Mouse (Mus musculus) mesoderm, embryonic 11.5 days (tissue): ENCODE data around the gene Mdga1.
"Not testable (repeated sequence)": the region's sequence is repeated elsewhere in the genome, so short reads cannot be mapped to it uniquely, and the experiment has no call there.

ENCODE experiments used
- DNase-seq: peaks from one replicate; pipeline ENCODE4 v3.0.0-alpha.2; 2012; ENCODE audit warnings: low read depth, low spot score

Gene Mdga1

GRCm38 (mm10) chr17:29799398-29800095 lies 170.3 kb downstream of the Mdga1 start:
- DNase-seq = no peak

GRCm38 (mm10) chr17:29798151-29798550 lies 171.7 kb downstream of the Mdga1 start:
- no peak for DNase-seq

- DNase-seq = no peak
These were observed 173.1 kb downstream of the Mdga1 start for GRCm38 (mm10) chr17:29796787-29797186.

GRCm38 (mm10) chr17:29796086-29796485 lies 173.8 kb downstream of the Mdga1 start:
- DNase-seq = peak; percentile 61

GRCm38 (mm10) chr17:29795050-29795770 lies 174.7 kb downstream of the Mdga1 start:
- peak; percentile 56 for DNase-seq

GRCm38 (mm10) chr17:29791531-29792050 lies 178.3 kb downstream of the Mdga1 start:
- no peak for DNase-seq

- no peak for DNase-seq
These were observed 179.6 kb downstream of the Mdga1 start for GRCm38 (mm10) chr17:29790231-29790740.

GRCm38 (mm10) chr17:29789715-29790114 lies 180.2 kb downstream of the Mdga1 start:
- no peak for DNase-seq

GRCm38 (mm10) chr17:29788573-29788972 lies 181.3 kb downstream of the Mdga1 start:
- DNase-seq = no peak

- DNase-seq = no peak
These were observed 185.1 kb downstream of the Mdga1 start for GRCm38 (mm10) chr17:29784820-29785219.

GRCm38 (mm10) chr17:29781472-29781871 lies 188.4 kb downstream of the Mdga1 start:
- DNase-seq = not testable (repeated sequence)

- DNase-seq = no peak
These were observed 191.9 kb downstream of the Mdga1 start for GRCm38 (mm10) chr17:29778021-29778420.
